Mouse (Mus musculus): ENCODE results near the gene Hes3. TPM values are rescaled to one million over a fixed set of nuclear protein-coding genes. Genes with fewer than 3 reads are reported as not detected.

The Hes3 gene
- total RNA-seq, 2 experiments from 2014 or later: not detected

DNA sequence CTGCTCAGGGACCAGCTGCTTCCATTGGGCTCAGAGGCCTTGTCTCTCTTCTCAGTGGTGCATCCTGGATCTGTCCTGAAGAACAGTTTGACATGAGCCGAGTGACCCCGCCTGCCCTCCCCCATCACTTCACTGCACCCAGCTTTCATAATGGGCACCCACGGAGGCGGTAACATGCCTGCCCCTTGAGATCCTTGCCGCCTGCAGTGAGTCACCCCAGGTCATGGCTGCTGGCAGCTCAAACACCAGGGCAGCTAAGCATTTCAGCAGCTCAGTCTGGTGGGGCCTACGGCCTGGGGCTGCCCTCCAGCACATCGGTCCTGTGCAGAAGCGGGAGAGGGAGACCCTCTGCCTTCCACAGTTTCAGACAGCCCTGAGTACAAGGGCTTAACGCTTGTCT lies 16.1 kb upstream of the Hes3 start:
- intact Hi-C loops (cut with DNase I): no loop called here
- DNase-seq: no peak

DNA sequence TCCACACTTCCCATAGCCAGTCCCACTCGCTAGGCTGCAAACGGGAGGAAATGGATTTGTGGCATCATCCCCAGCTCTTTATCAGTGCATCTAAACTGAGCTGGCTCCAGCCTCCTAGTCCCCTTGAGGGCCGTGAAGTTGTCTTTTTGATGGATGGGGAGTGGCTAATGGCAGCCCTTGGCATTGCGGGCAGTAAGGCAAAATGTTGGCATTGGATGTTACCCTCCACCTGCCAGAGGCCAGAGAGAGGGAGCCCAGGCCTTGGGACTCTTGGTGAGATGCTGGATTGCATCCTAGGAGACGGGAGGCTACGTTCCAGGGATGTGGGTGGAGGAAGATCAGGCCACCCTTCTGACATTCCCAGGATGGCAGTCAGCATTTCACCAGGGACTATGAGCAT lies 14.5 kb upstream of the Hes3 start:
- intact Hi-C loops (cut with DNase I): no loop called here
- no peak for DNase-seq

DNA sequence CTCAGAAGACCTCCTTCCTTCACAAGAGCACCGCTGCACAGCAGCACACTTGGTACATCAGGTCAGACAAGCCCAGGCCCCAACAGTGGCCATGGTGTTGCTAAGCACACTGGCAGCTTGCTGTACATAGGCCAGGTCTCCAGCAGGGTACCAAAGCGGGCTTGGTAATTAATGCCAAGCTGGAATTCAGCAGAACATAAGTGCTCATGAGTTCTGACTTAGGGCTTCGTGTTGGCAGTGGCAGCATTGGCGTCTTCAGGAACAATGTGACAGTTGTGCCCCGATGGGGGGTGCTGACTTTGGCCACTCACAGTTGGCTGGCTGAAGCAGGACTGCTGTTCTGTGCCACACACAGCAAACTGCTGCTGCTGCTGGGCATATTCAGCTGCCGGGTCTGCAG lies 13.2 kb upstream of the Hes3 start:
- intact Hi-C loops (cut with DNase I): no loop called here
- no peak for DNase-seq

DNA sequence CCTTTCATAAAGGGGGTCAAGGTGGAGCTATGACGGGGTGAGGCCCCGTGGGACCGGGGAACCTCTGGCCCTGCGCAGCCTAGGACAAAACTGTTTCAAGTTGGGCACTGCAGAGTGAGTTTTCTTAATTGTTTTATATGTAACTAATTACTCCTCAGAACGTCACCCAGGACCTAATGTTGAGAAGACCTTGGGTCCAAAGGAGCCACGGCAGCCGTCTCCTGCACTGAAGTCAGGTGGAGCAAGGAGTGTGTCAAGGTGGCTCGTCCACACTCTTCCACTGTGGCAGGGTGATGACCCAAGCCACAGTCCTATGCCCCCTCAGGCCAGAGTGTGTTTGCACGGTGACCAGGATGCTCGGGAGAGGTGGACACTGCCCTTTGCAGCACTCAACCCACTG lies 11.7 kb upstream of the Hes3 start:
- DNase-seq: no peak
- intact Hi-C loops (cut with DNase I): no loop called here

DNA sequence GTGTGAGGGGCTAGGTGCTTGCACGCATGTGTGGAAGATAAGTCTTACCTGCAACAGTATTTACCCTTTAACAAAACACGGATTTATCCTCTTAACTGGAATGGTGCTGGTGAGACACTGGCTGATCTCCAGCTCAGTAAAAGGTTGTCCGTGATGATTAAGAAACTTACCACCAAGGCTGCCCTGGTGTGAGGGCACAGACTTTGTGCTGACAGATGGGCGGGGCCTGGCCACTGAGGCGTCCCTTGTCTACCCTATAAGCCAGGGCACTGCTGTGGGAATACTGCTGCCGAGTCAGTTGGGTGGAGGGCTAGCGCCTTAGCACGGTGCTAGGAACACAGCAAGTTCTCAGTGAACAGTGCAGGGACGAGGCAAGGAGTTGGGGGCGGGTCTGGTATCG lies 10.6 kb upstream of the Hes3 start:
- intact Hi-C loops (cut with DNase I): no loop called here
- no peak for DNase-seq

DNA sequence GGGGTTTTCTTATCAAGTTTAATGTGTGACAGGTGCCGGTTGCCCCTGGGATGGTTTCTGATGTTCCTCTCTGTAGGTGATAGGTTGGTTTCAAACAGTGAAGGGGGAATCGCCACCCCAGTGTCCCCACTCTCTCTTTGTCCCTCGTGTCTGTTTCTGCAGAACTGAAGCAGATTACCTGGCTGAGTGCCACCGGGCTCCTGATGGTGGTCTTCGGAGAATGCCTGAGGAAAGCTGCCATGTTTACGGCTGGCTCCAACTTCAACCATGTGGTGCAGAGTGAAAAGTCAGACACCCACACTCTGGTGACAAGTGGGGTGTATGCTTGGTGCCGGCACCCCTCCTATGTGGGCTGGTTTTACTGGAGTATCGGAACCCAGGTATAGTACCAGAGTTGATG lies 8.9 kb upstream of the Hes3 start:
- intact Hi-C loops (cut with DNase I): no loop called here
- DNase-seq: no peak

DNA sequence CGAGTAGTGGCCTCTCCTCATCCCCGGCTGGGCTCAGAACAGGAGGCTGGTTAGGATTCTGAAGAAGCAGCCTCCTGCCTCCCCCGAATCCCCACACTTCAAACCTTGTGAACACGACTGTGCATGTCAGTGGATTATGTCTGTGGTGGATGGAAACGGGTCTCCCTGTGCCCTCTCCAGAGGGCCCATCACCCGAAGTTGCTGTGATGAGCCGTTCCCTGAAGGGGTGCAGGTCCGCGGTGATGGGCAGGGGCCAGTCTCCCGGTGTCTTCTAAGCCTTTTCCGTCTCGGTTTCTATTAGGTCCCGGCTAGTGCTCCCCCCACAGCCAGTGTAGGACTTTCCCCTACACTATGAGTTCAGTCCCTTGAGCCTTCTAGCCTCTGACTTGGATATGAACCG lies 7.4 kb upstream of the Hes3 start:
- intact Hi-C loops (cut with DNase I): no loop called here
- no peak for DNase-seq

DNA sequence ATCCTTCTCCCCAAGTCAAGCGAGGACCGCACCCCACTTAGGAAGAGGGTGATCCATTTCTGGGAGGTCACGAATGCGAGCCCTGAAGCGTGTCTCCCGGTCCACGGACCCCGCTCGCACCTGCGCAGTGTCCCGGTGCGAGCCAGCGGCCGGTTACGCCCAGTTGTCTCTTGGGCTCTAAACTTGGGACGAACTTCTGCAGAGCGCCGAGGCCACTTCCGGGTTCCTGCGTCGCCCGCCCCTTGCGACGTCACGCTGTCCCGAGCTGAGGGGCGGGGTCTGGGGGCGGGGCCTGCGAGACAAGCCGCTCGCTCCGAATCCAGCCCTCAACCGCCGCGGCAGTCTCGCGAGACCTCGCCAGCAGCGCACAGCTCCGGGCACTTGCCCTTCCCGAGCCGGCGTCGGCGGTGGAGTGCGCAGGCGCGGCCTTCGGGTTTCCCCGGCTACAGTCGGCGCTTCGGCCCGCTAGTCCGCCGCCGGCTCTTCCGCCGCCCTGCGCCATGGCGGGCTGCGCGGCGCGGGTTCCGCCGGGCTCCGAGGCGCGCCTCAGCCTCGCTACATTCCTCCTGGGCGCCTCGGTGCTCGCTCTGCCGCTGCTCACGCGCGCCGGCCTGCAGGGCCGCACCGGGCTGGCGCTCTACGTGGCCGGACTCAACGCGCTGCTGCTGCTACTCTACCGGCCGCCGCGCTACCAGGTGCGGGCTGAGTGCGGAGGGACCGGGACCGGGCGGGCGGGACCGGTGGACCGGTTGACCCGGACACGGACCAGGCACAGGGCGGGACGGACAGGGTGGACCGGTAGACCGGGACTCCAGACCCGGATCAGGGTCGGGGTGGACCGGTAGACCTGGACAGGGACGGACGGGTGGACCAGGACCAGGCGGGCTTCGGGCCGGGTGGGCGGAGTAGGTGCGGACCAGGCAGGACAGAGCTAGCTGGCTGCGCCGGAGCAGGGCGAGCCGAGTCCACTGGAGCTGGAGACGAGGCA lies 5.7 kb upstream of the Hes3 start, which contains the start of gene Icmt:
Icmt (plus strand) TSS at position 354 of the 988 bp plus-strand sequence.
- peak; percentile 99 to 100 for DNase-seq
- intact Hi-C loops (cut with DNase I): no loop called here

DNA sequence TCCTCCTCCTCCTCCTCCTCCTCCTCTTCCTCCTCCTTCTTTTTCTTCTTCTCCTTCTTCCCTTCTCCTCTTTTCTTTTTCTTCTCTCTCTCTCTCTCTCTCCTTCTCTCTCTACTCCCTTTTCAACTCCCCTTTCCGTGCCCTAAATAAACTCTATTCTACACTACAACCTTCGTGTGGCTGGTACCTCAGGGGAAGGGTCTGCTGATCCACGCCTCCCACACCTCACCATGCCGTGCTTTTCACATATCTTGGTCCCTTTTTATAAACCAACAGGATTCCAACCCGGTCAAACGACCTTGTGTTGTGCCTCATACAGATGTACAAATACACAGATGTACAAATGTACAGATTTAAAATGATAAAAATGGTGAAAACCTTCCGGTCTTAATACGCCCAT lies 4.9 kb upstream of the Hes3 start:
- DNase-seq: no peak
- intact Hi-C loops (cut with DNase I): no loop called here

DNA sequence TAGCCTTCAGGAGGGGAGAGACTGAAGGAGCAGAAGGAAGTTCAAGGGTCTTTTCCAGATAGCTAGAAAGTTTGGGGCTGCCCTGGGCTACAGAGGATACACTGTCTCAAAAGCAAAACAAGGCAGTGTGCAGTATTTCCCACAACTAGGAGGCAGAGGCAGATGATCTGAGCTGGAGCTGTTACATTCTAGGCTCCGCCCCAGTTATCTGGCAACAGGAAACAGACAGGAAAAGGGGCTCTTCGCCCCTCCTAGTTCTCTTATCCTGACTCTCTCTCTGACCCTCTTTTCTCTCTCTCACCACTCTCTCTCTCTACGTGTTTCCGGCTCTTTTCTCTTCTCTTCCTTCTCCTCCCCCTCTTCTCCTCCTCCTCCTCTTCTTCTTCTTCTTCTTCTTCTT lies 4.5 kb upstream of the Hes3 start:
- intact Hi-C loops (cut with DNase I): no loop called here
- no peak for DNase-seq

DNA sequence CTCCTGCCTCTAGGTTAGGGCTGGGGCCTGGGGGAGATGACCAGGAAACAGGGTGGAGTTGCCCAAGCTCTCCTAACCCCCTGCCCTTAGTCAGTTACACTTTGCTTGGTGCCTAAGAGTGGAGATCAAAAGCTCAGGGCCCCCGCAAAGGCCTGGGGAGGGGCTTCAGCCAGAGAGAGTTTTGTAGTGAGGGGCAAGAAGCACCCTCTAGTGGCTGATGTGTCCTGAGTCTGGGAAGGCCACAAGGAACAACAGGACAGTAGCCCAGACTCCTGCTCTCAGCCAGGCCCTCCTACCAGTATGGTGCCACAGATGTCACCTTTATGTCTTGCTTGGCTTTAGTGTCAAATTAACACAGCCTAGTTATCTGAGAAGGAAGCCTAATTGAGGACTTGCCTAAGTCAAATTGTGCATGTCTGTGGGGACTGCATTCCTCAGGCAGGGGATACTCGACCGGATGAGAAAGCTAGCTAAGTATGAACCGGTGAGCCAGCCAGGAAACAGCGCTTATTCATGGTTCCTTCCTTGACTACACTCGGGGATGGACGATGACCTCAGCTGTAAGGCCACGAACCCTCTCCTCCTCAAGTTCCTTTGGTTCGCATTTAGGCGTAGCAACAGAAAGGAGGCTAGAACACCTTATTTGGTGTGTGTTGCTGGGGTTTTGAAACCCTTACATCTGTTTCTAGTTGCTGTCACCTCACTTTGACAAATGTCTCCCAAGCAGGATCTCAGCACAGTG lies 2.9 kb upstream of the Hes3 start:
- no peak for DNase-seq
- intact Hi-C loops (cut with DNase I): no loop called here

DNA sequence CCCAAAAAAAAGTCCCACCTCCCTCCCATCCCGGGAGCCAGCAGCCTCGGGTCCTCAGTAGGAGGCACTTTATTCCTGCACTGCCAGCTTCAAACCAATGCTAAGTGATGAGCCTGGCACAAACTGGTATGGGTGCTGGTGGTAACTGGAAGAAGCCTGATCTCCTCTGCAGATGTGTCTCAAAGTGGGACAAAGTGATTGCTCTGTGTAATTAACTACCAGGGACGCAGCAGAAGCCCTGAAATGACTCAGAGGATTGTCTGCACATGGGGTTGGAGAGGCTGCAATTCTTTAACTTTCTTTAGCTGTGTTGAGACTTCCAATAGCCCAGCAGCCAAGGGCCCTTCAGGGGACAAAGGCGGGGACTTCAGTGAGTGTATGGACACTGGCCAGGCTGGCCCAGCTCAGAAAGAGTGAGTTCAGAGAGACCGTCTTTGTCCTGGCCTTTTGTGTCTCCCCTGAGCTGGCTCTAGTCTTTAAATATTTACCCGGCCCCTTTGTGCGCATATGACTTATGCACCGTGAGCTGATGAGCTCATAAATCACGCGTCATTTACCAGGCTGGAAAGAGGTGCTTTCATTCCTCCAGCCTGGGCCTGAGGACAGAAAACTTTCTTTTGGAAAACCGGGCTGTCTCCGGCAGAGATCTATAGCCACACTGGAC lies 772 bp upstream of the Hes3 start:
- intact Hi-C loops (cut with DNase I): no loop called here
- DNase-seq: no peak

DNA sequence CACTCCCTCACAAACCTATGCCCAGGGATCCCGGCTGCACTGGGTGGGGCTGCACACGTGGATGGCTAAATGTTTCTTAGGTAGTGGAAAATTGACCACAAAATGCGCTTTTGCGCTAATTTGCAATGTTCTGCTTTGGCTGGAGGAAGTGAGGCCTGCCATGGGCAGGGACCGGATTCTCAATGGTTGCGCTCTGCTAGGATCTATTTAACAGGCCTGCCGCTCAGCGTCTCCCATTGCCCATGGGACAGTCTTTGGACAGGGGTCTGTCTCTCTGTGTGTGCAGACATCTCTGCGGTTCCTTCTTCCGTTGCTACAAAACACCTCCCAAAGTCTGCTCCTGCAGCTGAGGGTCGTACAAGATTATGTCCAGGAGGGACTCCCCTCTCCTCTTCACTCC lies 471 bp downstream of the Hes3 start:
- intact Hi-C loops (cut with DNase I): no loop called here
- DNase-seq: no peak

DNA sequence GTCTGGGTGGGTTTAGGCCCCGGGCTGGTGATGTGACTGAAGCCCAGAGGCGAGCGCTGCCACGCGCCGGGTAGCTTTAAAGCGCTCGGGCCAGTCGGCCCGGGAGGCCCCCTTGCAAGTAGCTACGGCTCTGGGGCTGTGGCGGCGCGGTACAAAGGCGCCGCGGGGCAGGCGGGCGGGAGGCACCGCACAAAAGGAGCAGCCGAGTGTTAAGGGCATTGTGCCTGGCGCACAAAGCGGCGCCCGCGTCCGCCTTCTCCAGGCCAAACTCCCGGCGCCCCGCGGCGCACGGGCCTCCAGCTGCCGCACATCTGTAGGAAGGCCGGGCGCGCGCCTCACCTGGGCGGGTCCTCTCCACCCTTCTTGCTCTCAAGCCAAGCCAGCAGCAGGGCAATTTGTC lies 1.1 kb downstream of the Hes3 start:
- intact Hi-C loops (cut with DNase I): no loop called here

DNA sequence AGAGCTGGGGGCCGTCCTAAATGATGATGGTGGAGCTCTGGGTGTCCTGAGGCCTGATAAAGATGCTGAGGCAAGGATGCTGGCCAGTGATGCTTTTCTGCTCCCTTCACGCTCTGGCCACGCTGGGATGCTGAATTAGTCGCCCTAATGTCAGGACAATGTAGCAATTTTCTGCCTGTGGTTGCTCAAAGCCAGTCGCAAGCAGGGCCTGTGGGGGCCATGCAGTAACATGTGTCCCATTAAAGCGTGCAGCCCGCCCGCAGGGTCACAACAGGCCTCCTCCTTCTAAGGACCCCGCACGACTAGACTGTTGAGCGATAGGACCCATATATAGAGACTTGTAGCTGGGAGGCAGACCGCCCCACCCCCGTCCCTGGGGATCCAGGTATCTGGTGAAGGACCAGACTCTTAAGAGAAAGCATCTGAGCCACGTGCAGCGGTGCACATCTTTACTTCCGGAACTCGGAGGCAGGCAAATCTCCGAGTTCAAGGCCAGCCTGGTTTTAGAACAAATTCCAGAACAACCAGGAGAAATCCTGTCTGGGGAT lies 3.0 kb downstream of the Hes3 start:
- intact Hi-C loops (cut with DNase I): no loop called here
- DNase-seq: no peak

More for the DNA sequence above, 1.1 kb downstream of the Hes3 start:
- DNase-seq: no peak

DNA sequence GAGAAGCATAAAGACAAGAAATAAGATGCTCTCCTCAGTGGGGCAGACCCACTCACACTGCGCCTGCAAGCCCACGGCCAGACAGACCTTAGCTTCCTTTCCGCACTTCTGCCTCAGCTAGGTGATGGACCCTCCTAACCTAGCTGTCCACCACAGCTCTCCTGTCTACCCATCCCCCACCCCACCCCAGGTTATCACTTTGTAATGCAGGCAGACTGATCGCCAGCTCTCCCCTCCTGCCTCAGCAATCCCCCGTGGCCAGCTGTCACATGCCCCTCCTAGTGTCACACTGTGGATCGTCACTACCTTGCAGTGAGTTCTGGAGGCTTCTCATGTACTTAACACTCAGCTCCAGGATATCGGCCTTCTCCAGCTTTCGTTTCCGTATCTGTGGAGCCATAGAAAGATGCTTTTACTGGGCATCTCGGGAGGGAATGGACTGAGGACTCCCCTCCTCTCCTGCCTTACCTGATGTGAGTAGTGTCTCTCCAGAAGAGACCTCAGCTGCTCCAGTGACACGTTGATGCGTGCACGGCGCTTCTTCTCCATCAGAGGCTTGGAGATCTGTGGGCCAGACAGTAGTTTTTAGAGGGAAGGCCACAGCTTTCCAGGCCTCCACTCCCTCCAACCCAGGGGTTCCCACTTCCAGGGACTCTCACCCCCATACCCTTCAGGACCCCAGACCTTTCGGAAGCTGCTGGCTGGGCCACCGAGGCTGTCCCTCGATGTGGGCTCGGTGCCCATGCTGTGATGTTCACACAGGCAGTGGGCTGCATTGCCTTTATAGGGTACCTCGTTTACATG lies 3.9 kb downstream of the Hes3 start:
- no peak for DNase-seq
- intact Hi-C loops (cut with DNase I): no loop called here

DNA sequence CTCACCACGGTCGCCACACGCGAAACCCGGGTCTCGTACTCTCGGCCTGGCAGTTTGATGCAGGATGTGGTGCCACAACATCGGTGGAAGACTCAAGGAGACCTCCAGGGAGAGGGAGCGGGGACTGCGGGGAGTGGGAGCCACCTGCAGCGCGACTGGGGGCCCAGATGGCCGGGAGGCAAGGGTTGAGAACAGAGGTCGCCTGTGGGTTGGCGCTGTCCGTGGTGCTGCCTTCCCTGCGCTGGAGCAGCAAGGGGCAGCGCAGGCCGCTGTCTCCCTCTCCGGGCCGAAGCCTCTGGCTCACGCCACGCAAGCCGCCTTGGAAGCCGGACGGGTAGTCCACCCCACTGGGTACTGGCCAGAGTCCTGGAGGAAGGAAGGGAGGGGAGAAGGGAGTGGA lies 4.6 kb downstream of the Hes3 start:
- peak in 1 of 2 experiments; percentile 51 for DNase-seq
- intact Hi-C loops (cut with DNase I): no loop called here

DNA sequence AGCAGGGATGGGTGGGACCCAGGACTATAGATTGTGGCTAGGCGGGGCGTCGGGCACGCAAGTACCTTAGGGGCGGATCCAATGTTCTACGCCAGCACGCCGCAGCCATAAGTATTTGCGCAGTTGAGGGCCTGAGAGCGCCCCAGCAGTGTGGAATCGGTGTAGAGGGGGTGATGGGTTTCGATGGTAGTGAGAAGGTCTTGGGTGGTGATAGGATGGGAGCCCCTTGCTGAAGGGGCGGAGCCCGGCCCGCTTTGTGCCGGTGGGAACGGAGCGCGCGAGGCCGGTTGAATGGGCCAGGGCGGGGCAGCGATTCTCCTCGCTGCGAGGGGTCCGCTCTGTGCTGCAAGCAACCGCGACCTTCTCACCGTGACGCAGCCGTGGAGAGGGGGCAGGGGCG lies 5.3 kb downstream of the Hes3 start:
- intact Hi-C loops (cut with DNase I): no loop called here
- no peak for DNase-seq

DNA sequence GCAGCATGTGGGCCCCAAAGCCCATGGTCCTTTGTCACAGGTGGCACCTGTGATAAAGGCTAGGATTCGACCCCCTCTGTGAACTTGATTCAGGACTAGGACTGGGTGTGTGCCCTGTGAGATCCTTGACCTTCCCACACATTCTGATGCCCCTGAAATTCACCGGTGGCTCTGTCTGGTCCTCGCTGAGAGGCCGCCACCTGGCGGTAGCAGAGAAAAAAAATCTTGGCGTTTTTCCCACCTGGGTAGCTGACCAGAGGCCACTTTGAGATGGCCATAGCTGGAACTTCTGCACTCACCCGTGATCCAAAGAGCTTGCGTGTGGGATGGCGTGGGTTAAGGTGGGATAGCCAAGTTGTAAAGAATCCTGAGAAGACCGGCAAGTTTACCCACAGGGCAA lies 6.0 kb downstream of the Hes3 start:
- peak; percentile 47 to 50 for DNase-seq
- intact Hi-C loops (cut with DNase I): loop anchor here (2.0 kb wide), 1 partner anchor 73 kb away; no protein-coding TSS in a partner anchor
